Mouse (Mus musculus) erythroblast, embryonic 14.5 days (primary cell): ENCODE results near the gene Osm. TPM values are rescaled to one million over a fixed set of nuclear protein-coding genes. Genes with fewer than 3 reads are reported as not detected.

Source experiments
- H3K27me3 ChIP-seq: 2 replicates; pipeline ENCODE4 v1.6.1; 2012; ENCODE audit warnings: inconsistent platforms; ENCODE audit not compliant: control insufficient read depth
- H3K36me3 ChIP-seq: 2 replicates; pipeline ENCODE4 v1.6.1; 2012; ENCODE audit warnings: mild to moderate bottlenecking, inconsistent platforms; ENCODE audit not compliant: control insufficient read depth
- H3K4me1 ChIP-seq: 2 replicates; pipeline ENCODE4 v1.6.1; 2012; ENCODE audit warnings: inconsistent platforms; ENCODE audit not compliant: control insufficient read depth
- H3K4me3 ChIP-seq: replicated peaks from 2 replicates; pipeline ENCODE3; 2012; ENCODE audit warnings: moderate library complexity, mild to moderate bottlenecking, inconsistent platforms
- H3K9me3 ChIP-seq: 2 replicates; pipeline ENCODE4 v1.6.1; 2012; ENCODE audit warnings: low read length, inconsistent platforms, mixed read lengths; ENCODE audit not compliant: control insufficient read depth
- GATA1 ChIP-seq: IDR thresholded peaks from 2 replicates; pipeline ENCODE4 v1.6.1; 2012; ENCODE audit warnings: low read length, inconsistent platforms, mixed read lengths
- TAL1 ChIP-seq: IDR thresholded peaks from 3 replicates; pipeline ENCODE4 v1.6.1; 2012; ENCODE audit warnings: low read length, inconsistent platforms, mixed read lengths
- polyA plus RNA-seq: library from polyadenylated mRNA; stranded (reverse); fragments of >175 nt; gene quantifications from 2 replicates; pipeline ENCODE4 v1.2.3, GENCODE M21; 2012

Gene Osm
- polyA plus RNA-seq, 1 experiment: 0.44 TPM

DNA sequence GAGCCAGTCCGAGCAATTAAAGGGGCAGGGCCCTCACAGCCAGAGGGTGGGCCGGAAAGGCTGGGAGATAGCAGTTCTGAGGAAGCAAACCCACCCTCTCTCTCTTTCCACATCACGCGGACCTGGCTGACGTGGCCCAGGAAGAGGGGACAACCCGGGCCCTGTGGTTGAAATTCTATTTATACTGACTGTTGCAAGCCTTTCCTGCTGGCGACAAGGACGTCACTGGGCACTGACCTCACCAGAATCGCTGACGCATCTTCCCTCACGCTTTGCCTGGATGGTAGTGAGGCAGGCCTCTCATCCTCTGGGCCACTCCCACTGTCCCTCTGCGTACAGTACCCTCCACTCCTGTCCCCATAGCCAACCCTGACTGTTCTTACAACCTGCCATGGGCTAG, 3.6 kb upstream of the Osm start:
- Histone ChIP-seq H3K36me3 (peaks cover 66% of the 10 kb centered on the region), H3K27me3 (no peaks in the 10 kb centered on the region), H3K4me1 (peaks cover 84% of the 10 kb centered on the region), H3K9me3 (no peaks in the 10 kb centered on the region), H3K4me3 (no peak overlapping the region)
- TF ChIP-seq TAL1 (no peak), GATA1 (no peak)

DNA sequence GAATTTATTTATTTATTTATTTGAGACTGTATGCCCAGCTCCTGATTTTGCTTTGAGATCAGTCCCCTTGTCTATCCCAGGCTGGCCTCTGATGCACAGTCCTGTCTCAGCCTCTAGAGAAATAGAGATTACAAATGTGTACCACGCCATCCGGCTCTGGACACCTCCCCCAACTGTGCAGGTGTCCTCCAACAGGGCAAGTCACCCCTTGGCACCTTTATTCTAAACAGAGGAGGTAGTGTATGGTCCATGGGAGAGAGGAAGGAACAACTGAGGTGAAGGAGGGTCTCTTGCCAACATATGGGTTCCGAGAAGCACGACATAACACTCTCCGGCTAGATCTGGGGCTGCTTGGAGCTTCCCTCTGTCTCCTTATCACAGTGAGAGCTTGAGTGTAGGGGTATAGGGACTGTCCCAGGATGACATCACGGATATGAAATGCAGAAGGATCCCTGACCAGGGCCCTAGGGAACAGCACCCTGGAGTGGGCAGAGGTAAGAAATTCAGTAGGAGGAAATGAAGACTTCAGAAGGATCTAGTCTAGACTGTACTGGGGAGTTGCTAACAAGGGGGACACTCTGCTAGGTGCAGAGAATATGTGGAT, 1.1 kb upstream of the Osm start:
- H3K4me3 ChIP-seq: peak overlapping the region; percentile 42
- TF ChIP-seq GATA1 (no peak), TAL1 (no peak)
- H3K4me1 ChIP-seq: peaks cover 64% of the 10 kb centered on the region
- peaks cover 7% of the 10 kb centered on the region; the same call in 1 of the 2 replicates for H3K9me3 ChIP-seq
- no peaks in the 10 kb centered on the region for H3K27me3 ChIP-seq
- H3K36me3 ChIP-seq: peaks cover 52% of the 10 kb centered on the region

DNA sequence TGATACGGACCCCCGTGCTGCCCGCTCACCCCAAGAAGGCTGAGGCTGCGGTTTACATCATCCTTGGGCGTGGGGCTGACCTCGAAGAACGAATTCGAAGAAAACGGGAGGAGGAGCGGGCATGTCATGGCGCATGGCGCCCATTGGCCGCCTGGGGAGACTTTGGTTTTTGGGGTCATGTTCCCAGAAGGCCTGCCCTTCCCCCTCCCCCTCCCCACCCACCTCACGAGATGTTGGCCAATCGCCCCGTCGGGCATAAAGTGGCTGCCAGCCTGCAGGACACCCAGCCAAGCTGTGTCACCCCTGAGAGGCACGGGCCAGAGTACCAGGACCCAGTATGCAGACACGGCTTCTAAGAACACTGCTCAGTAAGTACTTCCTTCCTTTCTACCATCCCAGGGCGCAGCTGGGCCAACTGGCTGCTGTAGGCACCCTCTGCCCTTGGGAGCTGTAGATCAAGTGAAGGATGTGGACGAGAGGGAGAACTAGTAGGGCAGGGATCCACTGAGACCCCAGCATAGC, 387 bp downstream of the Osm start:
- TF ChIP-seq GATA1 (no peak), TAL1 (no peak)
- Histone ChIP-seq H3K4me1 (peaks cover 58% of the 10 kb centered on the region), H3K27me3 (no peaks in the 10 kb centered on the region), H3K36me3 (peaks cover 40% of the 10 kb centered on the region), H3K4me3 (peak overlapping the region; percentile 42), H3K9me3 (peaks cover 7% of the 10 kb centered on the region; the same call in 1 of the 2 replicates)

DNA sequence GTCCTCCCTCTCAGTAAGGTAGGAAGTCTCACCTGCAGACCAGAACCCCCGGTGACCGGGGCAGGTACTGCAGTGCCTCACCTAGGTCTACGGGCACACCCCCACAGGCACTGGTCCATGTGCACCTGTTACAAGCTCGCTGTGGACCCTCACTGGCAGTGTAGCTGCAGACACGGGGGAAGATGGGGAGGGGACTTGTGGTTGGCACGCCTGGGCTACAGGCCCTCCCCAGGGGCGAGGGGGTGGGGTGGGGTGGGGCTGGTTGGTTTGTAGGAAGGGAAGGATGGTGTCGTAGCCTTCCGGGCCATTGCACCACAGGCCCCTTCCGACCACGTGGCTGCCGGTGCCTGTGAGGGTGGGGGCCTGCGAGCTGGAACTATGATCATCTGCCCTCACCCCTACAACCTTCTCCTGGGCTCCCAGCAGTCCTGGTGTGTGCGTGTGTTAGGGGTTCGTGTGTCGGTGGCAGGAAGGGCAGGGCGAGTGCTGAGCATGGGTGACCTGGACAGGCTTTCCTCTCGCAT, 1.2 kb downstream of the Osm start:
- Histone ChIP-seq H3K9me3 (peaks cover 7% of the 10 kb centered on the region; the same call in 1 of the 2 replicates), H3K4me1 (peaks cover 54% of the 10 kb centered on the region), H3K36me3 (peaks cover 32% of the 10 kb centered on the region), H3K4me3 (peak overlapping the region; percentile 42), H3K27me3 (no peaks in the 10 kb centered on the region)
- TF ChIP-seq TAL1 (no peak), GATA1 (no peak)

DNA sequence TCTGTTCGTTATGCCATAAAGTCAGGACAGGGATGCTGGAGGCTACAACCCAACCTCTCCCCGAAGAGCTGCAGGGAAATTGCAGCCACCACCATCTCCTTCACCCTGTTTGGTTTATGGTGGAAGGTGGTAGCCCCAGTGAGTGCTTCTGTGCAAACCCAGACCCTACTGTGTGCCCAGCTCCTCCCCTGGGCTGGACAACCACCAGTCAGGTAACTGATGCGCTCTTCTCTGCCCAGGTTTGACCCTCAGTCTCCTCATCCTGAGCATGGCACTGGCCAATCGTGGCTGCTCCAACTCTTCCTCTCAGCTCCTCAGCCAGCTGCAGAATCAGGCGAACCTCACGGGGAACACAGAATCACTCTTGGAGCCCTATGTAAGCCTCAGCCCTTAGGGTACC, 1.9 kb downstream of the Osm start:
- Histone ChIP-seq H3K4me1 (peaks cover 47% of the 10 kb centered on the region), H3K36me3 (peaks cover 25% of the 10 kb centered on the region), H3K27me3 (no peaks in the 10 kb centered on the region), H3K4me3 (no peak overlapping the region), H3K9me3 (peaks cover 7% of the 10 kb centered on the region; the same call in 1 of the 2 replicates)
- TF ChIP-seq GATA1 (no peak), TAL1 (no peak)

DNA sequence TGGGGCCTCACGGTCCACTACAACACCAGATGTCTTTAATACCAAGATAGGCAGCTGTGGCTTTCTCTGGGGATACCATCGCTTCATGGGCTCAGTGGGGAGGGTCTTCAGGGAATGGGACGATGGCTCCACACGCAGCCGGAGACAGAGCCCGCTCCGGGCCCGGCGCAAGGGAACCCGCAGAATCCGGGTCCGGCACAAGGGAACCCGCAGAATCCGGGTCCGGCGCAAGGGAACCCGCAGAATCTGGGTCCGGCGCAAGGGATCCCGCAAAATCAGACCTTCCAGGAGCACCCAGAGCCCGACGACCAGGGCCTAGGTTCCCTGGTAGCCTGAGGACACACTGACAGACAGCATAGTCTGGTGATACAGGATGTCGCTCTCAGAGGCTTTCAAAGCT, 3.5 kb downstream of the Osm start:
- H3K4me3 ChIP-seq: no peak overlapping the region
- no peak for TF ChIP-seq GATA1
- no peak for TF ChIP-seq TAL1
- H3K9me3 ChIP-seq: peaks cover 7% of the 10 kb centered on the region; the same call in 1 of the 2 replicates
- H3K4me1 ChIP-seq: peaks cover 38% of the 10 kb centered on the region
- H3K36me3 ChIP-seq: peaks cover 11% of the 10 kb centered on the region; the same call in 1 of the 2 replicates
- no peaks in the 10 kb centered on the region for H3K27me3 ChIP-seq

DNA sequence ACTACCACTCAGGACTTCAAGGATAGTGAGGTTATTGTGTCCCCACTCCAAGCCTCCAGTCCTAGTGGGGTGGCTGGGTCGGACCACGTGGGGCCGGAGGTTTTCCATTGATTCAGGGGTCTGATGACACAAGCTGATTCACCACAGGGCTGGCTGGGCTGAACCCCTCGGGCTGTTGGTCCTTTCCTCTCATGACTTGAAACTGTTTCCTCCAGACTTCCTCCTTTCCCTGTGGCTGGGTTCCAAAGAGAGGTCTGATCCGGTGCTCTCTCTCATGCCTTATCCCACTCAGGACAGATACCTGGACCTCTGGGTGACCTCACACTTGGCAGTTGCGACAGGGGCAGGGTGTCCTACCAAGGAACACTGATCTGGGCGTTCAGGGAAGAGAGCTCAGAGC, 3.9 kb downstream of the Osm start:
- no peaks in the 10 kb centered on the region for H3K27me3 ChIP-seq
- TF ChIP-seq TAL1 (no peak), GATA1 (no peak)
- peaks cover 7% of the 10 kb centered on the region; the same call in 1 of the 2 replicates for H3K9me3 ChIP-seq
- peaks cover 37% of the 10 kb centered on the region for H3K4me1 ChIP-seq
- H3K4me3 ChIP-seq: no peak overlapping the region
- peaks cover 10% of the 10 kb centered on the region; the same call in 1 of the 2 replicates for H3K36me3 ChIP-seq

DNA sequence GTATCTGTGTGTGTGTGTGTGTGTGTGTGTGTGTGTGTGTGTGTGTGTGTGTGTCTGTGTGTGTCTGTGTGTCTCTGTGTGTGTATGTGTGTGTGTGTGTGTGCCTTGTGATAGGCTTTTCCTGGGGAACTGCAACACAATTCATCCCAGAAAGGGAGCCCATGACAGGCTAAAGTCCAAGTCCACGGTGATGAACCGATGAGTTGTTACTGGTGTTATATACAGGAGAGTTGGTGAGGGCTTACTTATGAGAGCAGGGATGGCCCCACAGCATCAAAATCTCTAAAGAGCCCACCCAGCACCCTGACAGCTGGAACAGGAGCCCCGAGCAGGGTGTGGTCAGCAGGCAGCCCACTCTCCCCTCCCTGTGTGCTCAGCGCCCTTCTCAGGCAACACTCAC, 5.0 kb downstream of the Osm start:
- peaks cover 37% of the 10 kb centered on the region for H3K4me1 ChIP-seq
- TF ChIP-seq TAL1: no peak
- TF ChIP-seq GATA1: no peak
- H3K4me3 ChIP-seq: no peak overlapping the region
- H3K9me3 ChIP-seq: peaks cover 7% of the 10 kb centered on the region; the same call in 1 of the 2 replicates
- H3K36me3 ChIP-seq: peaks cover 10% of the 10 kb centered on the region; the same call in 1 of the 2 replicates
- H3K27me3 ChIP-seq: no peaks in the 10 kb centered on the region

DNA sequence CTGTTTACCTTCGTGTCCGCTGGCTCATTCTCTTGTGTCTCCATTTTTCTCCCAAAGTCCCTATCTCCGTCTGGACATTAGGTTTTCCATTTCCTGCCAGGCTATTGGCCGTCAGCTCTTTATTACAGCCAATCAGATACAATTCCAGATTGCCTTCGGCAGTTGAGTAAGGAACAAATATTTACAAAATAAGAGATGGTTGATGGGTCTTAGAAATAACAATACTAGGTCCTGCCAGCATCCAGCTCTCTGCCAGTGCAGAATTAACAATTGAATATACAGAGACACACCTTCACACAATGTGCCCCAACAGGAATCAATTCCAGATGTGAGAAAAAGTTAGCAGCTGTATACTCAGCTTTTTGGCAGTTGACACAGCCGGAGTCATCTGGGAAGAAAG, 9.9 kb downstream of the Osm start:
- Histone ChIP-seq H3K9me3 (no peaks in the 10 kb centered on the region), H3K4me1 (peaks cover 28% of the 10 kb centered on the region), H3K4me3 (no peak overlapping the region), H3K27me3 (no peaks in the 10 kb centered on the region), H3K36me3 (no peaks in the 10 kb centered on the region)
- no peak for TF ChIP-seq GATA1
- TF ChIP-seq TAL1: no peak

DNA sequence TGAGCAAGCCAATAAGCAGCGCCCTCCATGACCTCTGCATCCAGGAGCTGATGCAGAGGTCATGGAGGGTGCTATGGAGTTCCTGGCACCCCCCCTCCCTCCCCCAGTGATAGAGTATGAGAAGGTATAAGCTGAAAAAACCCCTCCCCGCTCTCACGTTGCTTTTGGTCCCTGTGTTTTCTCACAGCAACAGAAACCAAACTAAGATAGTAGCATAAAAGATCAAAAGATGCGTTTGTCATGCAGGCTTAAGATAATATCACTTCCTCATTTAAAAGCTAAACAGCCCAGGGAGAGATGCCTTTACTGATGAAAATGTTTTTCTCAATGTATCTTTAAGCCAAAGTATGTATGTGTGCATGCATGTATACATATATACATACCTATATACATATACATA, 10.4 kb downstream of the Osm start:
- peaks cover 28% of the 10 kb centered on the region for H3K4me1 ChIP-seq
- no peak overlapping the region for H3K4me3 ChIP-seq
- H3K27me3 ChIP-seq: no peaks in the 10 kb centered on the region
- no peaks in the 10 kb centered on the region for H3K36me3 ChIP-seq
- TF ChIP-seq GATA1 (no peak), TAL1 (no peak)
- no peaks in the 10 kb centered on the region for H3K9me3 ChIP-seq
